In genomic region chr1:21094644-21095215, GRCm38 (mm10) we compare ENCODE assay signal across 28 mouse cellular contexts. TPM values are rescaled to one million over a fixed set of nuclear protein-coding genes. Genes with fewer than 3 reads are reported as not detected.
DNase-seq lines count a peak whose midpoint lies in the region; ATAC-seq and TF ChIP-seq lines count a peak whose summit lies in the region.
"Had no signal": no experiment of that assay in that cellular context is flagged by ENCODE, and none has a peak within 500 bp of the region (broad histone marks: within the 10 kb centered on the region; RNA-seq: fewer than 3 reads in every experiment).

No protein-coding gene starts in this region.

- no peaks in the 10 kb centered on the region for H3K27me3 ChIP-seq in thymus, adult 2 months (ENCODE audit: control insufficient read depth, insufficient read depth, low read length)
- H3K27me3 ChIP-seq in megakaryocyte, embryonic 14.5 days (replicated peaks) = no peaks in the 10 kb centered on the region
- H3K27me3 ChIP-seq: embryonic facial prominence, embryonic 13.5 days; forebrain, embryonic 15.5 days; heart, embryonic 15.5 days; limb, embryonic 13.5 days; neural tube, embryonic 12.5 days; Patski had no signal

- no peaks in the 10 kb centered on the region for H3K9me3 ChIP-seq in megakaryocyte, embryonic 14.5 days
- H3K9me3 ChIP-seq: embryonic facial prominence, embryonic 13.5 days; forebrain, embryonic 15.5 days; heart, embryonic 15.5 days; limb, embryonic 13.5 days; neural tube, embryonic 12.5 days had no signal

- peak; percentile 84 for ATAC-seq in common myeloid progenitor, adult 5-6 weeks (replicated peaks; ENCODE audit: low read depth, poor library complexity, severe bottlenecking)
- ATAC-seq: forebrain, embryonic 15.5 days; hindbrain, postnatal 0 days; intestine, postnatal 0 days; lung, postnatal 0 days had no signal

- TF ChIP-seq CTCF in thymus, adult 2 months (IDR thresholded peaks at IDR 0.05; ENCODE audit: borderline replicate concordance, control insufficient read depth, extremely low read depth, insufficient read depth, low read length, poor library complexity) = no peak

- peak; percentile 11 for DNase-seq in thymus, postnatal 25 days
- DNase-seq in thymus, adult 2 months = no peak
- no peak for DNase-seq in frontal cortex, postnatal 10 days (ENCODE audit: low spot score in 2 of 2)
- no peak for DNase-seq in adrenal gland, postnatal 36 days
- DNase-seq in layer of hippocampus, postnatal 14 days (ENCODE audit: low spot score in 2 of 2) = no peak
- DNase-seq: adrenal gland, adult 8-10 months; cerebellum, adult 18-20 months; cerebellum, postnatal 25 days; embryo, embryonic 11 days; gastrocnemius, postnatal 10 days; heart, adult 2 months; heart, postnatal 36 days; kidney, postnatal 36 days; midbrain, embryonic 14.5 days; right cerebral cortex, postnatal 14 days; spleen, adult 18-20 months; thymus, postnatal 36 days had no signal

- H3K36me3 ChIP-seq in thymus, adult 2 months (ENCODE audit: control insufficient read depth, insufficient read depth, low read length) = no peaks in the 10 kb centered on the region
- H3K36me3 ChIP-seq in megakaryocyte, embryonic 14.5 days (replicated peaks; ENCODE audit: low read length) = no peaks in the 10 kb centered on the region
- H3K36me3 ChIP-seq: embryonic facial prominence, embryonic 13.5 days; forebrain, embryonic 15.5 days; heart, embryonic 15.5 days; limb, embryonic 13.5 days; neural tube, embryonic 12.5 days had no signal

- no peak overlapping the region for H3K4me3 ChIP-seq in thymus, adult 2 months (ENCODE audit: control insufficient read depth, insufficient read depth, low read length)
- H3K4me3 ChIP-seq in megakaryocyte, embryonic 14.5 days (replicated peaks) = peak overlapping the region; percentile 81
- H3K4me3 ChIP-seq: embryonic facial prominence, embryonic 13.5 days; forebrain, embryonic 15.5 days; heart, adult 2 months; heart, embryonic 15.5 days; limb, embryonic 13.5 days; neural tube, embryonic 12.5 days had no signal

- 6% methylated on average over 4 of the region's 4 CpGs for WGBS in thymus, adult 2 months

- H3K4me1 ChIP-seq in thymus, adult 2 months (replicated peaks; ENCODE audit: control insufficient read depth, insufficient read depth, low read length) = no peaks in the 10 kb centered on the region; the same call in 1 of the 2 replicates
- H3K4me1 ChIP-seq in megakaryocyte, embryonic 14.5 days = peaks cover 83% of the 10 kb centered on the region
- H3K4me1 ChIP-seq: limb, embryonic 13.5 days; neural tube, embryonic 12.5 days had no signal

- H3K27ac ChIP-seq in thymus, adult 2 months (ENCODE audit: control insufficient read depth, insufficient read depth, low read length) = no peak overlapping the region
- H3K27ac ChIP-seq: embryonic facial prominence, embryonic 13.5 days; forebrain, embryonic 15.5 days; heart, adult 2 months; heart, embryonic 15.5 days; hindbrain, postnatal 0 days; limb, embryonic 13.5 days; neural tube, embryonic 12.5 days had no signal

- TF ChIP-seq POLR2A in thymus, adult 2 months (IDR thresholded peaks at IDR 0.05; ENCODE audit: control insufficient read depth, extremely low read depth, insufficient read depth, low read length, poor library complexity) = no peak

RNA-seq across cellular contexts. Expression of gene Tram2, which starts 15.7 kb away (rescaled TPM):
- polyA plus RNA-seq in thymus, adult 2 months (2012; rRNA removed) = 9.2 and 10.2 TPM in 2 replicates
- total RNA-seq in common myeloid progenitor, adult 5-6 weeks (2017) = 2.3 and 4.5 TPM in 2 replicates
- polyA plus RNA-seq in megakaryocyte, embryonic 14.5 days (2012; ENCODE audit: insufficient read depth, low replicate concordance) = 0.22 TPM in 1 of 2 replicates, not detected in the other
- 1 to 10 TPM; 5.3 to 7.8 TPM for total RNA-seq in adrenal gland, postnatal 36 days (2021)
- total RNA-seq in layer of hippocampus, postnatal 14 days (2021) = 1 to 10 TPM; 1.9 to 2.3 TPM
